Mouse (Mus musculus) layer of hippocampus, postnatal 36 days (tissue): Measurements from ENCODE around the gene Fgfr1op2. TPM values are rescaled to one million over a fixed set of nuclear protein-coding genes. Genes with fewer than 3 reads are reported as not detected.
"Not testable (repeated sequence)": the region's sequence is repeated elsewhere in the genome, so short reads cannot be mapped to it uniquely, and the experiment has no call there.

Experiments
- DNase-seq, 2 experiments: peaks; one replicate each; pipeline ENCODE4 v3.0.0; 2022
- total RNA-seq, 2 experiments: library from RNA; stranded (reverse); gene quantifications; 2 replicates each; pipeline ENCODE4 v1.2.3; 2021

Fgfr1op2 gene
- total RNA-seq: 100 to 1,000 TPM; 109 to 114 TPM

- DNase-seq: no peak
Observed at GRCm38 (mm10) chr6:146576903-146577302, at the start of gene Fgfr1op2. Gene Fgfr1op2 (plus strand): TSS chr6:146577203.

- DNase-seq: no peak
Observed at GRCm38 (mm10) chr6:146527537-146527936, 49.5 kb upstream of the Fgfr1op2 start.

DNA sequence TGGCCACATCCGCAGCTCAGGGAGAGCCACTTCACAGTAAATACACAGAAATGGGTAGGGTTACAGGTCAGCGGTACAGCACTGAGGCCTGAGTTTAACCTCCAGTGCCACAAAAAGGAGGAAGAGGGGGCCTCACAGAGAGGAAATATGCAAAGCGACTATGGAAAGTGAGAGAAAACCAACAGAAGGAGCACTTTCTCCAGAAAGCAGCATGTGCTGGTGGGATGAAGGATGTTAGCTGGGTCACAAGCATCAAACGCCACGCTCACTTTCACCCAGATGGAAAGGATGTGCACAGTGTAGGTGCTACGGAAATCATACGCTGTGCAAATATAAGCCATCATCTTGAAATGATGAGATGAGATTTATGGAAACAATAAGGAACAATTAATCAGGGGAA is 46.6 kb upstream of the Fgfr1op2 start:
- DNase-seq: no peak

DNA sequence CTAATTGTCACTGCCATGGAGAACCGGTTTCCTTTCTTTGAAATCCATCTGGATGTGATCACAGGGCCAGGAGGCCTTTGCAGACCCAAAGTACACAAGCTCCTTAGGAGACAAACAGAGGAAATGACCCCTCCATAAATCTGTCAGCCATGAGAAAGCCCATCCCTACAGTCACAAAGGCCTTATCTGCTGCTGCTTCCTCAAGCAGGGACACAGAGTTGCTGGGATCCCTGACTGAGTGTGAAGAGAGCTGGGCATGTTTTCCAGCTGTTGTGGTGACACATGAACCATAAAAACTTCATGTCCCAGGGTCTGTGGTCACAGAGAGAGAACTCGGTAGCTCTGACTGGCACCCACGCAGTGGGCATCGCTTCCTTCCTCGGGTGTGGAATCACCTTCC is 46.2 kb upstream of the Fgfr1op2 start:
- DNase-seq: no peak

DNA sequence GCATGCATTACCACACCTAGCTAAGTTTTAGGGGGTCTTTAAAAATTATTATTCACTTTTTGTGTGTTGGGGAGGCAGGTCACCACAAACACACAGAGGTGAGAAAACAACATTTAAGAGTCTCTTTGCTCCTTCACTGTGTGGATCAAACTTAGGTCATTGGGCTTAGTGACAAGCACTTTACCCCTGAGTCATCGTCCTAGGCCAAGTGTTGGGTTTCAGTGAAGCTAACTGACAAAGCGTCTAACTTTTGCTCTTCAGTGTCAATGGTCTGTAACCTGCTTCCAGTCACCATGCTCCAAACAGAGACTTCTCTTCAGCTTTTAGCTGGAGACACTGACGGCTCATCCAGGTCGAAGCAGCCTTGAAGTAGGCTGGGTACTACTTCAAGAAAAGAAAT is 43.9 kb upstream of the Fgfr1op2 start:
- DNase-seq: no peak

- DNase-seq: no peak
Observed at GRCm38 (mm10) chr6:146535501-146535900, 41.5 kb upstream of the Fgfr1op2 start.

DNA sequence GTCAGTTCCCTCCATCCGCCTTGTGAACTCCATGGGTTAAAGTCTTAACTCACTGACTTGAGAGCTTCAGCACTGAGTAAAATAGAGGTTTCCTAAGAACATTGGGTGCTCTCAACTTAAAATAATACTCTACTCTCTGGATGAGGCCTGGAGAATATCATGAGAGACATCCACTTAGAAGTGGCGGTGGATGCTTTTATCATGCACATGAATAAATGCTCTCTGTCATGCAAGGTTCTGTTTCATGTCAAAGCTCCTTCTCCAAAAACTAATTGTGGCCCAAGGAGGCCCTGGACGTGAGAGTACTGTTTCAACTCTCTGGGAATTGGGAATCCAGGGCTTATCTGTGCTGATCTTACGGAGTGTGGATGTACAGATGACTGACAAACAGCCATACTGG is 39.9 kb upstream of the Fgfr1op2 start:
- no peak for DNase-seq

DNA sequence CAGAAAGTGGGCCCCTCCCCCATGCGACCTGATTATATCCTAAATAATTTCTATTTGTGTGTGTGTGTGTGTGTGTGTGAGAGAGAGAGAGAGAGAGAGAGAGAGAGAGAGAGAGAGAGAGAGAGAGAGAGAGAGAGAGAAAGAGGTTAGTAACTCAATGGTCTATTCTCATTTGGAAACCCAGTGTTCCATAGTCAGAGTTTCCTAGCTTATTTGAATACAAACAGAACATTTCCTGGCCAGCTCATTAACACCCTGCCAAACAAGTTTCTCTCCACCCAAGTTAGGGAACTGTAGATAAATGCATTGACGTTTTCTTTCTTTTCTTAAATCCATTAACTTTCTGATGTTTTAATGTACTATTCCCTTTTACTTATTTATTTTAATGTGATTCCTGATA is 38.9 kb upstream of the Fgfr1op2 start:
- DNase-seq: no peak

GRCm38 (mm10) chr6:146538661-146539060 is 38.3 kb upstream of the Fgfr1op2 start:
- DNase-seq: no peak

DNA sequence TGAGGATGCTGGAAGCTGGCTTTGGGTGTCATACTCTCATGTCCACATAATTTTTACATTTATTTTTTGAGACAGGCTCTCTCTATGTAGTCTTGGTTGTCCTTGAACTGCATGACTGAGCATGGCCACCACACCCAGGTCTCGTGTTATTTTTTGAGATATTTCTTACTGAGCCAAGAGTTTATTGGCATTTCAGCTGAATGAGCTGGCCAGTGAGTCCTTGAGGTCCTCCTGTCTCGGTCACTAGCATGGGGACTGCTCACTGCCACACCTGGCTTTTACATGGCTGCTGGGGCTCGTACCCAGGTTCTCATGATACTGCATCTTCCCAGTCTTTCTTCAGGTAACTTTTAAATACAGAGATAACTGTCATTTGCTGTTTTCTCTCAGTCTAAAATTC is 36.6 kb upstream of the Fgfr1op2 start:
- DNase-seq: no peak

GRCm38 (mm10) chr6:146544622-146545021 is 32.4 kb upstream of the Fgfr1op2 start:
- DNase-seq: no peak

DNA sequence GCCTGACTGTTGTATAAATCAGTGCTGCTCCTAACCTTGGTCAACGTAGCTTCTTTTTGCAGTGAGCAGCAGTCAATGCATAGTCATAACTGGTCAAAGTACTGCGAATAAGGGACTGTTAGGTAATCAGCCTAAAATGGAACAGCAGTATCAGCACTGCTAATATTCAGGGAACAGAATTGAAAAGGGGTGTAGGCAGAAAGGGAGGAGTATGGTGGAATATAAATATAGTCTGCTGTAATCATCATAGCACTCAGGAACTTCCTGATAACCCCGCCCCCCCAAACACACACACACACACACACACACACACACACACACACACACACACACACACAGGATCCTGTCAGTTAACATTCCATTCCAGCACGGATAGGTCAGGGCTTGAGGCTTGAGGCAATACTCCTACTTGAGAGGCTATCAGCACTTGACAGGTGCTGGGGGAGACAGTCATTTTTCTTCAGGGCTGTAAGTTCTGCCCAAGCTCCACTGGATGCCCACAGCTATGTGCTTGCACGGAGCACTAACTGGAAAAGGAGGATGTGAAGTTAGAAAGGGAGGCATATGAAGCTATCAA is 31.6 kb upstream of the Fgfr1op2 start:
- DNase-seq: no peak

- no peak for DNase-seq
Observed at GRCm38 (mm10) chr6:146550421-146550820, 26.6 kb upstream of the Fgfr1op2 start.

- no peak for DNase-seq
Observed at GRCm38 (mm10) chr6:146551326-146551725, 25.7 kb upstream of the Fgfr1op2 start.

DNA sequence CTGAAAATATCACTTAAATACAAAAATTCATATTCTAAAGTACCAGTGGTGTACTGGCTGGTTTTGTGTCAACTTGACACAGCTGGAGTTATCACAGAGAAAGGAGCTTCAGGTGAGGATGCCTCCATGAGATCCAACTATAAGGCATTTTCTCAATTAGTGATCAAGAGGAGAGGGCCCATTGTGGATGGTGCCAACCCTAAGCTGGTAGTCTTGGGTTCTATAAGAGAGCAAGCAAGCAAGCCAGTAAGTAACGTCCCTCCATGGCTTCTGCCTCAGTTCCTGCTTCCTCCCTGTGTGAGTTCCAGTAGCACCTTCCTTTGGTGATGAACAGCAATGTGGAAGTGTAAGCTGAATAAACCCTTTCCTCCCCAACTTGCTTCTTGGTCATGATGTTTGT is 14.5 kb upstream of the Fgfr1op2 start:
- not testable (repeated sequence) for DNase-seq

GRCm38 (mm10) chr6:146572073-146572472 is 4.9 kb upstream of the Fgfr1op2 start:
- DNase-seq: no peak

- DNase-seq: peak; percentile 96
Observed at GRCm38 (mm10) chr6:146577310-146578109, 507 bp downstream of the Fgfr1op2 start, which contains the start of gene Ints13. Gene Ints13 (minus strand): TSS chr6:146577835.

GRCm38 (mm10) chr6:146578111-146578531 is 1.1 kb downstream of the Fgfr1op2 start:
- DNase-seq: no peak

- peak in 1 of 2 experiments; percentile 18 for DNase-seq
Observed at GRCm38 (mm10) chr6:146578586-146578985, 1.6 kb downstream of the Fgfr1op2 start.

- DNase-seq: peak; percentile 20 to 23
Observed at GRCm38 (mm10) chr6:146580381-146580926, 3.5 kb downstream of the Fgfr1op2 start.

GRCm38 (mm10) chr6:146583366-146584046 is 6.5 kb downstream of the Fgfr1op2 start:
- no peak for DNase-seq

DNA sequence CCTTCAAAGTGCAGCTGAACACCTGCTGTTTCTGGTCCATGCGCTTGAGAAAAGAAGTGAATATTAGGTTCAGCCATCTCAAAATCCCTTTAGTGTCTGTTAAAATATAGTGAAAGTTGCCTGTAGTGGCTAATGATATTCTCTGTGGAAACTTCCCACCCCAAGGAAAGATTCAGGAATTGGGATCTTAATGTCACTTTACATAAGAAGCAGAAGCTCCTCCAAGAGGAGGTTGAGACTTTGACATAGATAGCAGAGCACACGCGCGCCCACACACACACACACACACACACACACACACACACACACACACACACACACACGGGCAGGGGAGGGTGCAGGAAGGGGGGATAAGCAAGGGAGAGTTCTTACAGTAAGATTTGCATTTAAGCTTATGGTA is 8.1 kb downstream of the Fgfr1op2 start:
- no peak for DNase-seq

- no peak for DNase-seq
Observed at GRCm38 (mm10) chr6:146602601-146603000, 25.6 kb downstream of the Fgfr1op2 start.
